Mouse (Mus musculus) heart, adult 2 months (tissue): ENCODE results near the gene Zfp423. TPM values are rescaled to one million over a fixed set of nuclear protein-coding genes. Genes with fewer than 3 reads are reported as not detected.

ENCODE experiments used
- DNase-seq, 2 experiments: peaks; one replicate each; pipeline ENCODE4 v3.0.0; 2021
- H3K27ac ChIP-seq: fragments of 200-600 bp; 2 replicates; pipeline ENCODE4 v1.8.1; 2022
- H3K27me3 ChIP-seq: fragments of 200-500 bp; 2 replicates; pipeline ENCODE4 v1.6.1; 2012; ENCODE audit warnings: mild to moderate bottlenecking, low read length, inconsistent platforms, mixed read lengths; ENCODE audit not compliant: control insufficient read depth, insufficient read depth
- H3K36me3 ChIP-seq: fragments of 200-500 bp; 2 replicates; pipeline ENCODE4 v1.6.1; 2012; ENCODE audit warnings: low read length, inconsistent platforms; ENCODE audit not compliant: control insufficient read depth, insufficient read depth
- H3K4me1 ChIP-seq: fragments of 200-500 bp; 2 replicates; pipeline ENCODE4 v1.6.1; 2011; ENCODE audit warnings: low read length; ENCODE audit not compliant: control insufficient read depth, insufficient read depth
- H3K4me3 ChIP-seq: fragments of 200-600 bp; 2 replicates; pipeline ENCODE4 v1.8.1; 2022
- H3K79me2 ChIP-seq: fragments of 200-500 bp; replicated peaks from 2 replicates; pipeline ENCODE4 v1.6.1; 2012; ENCODE audit warnings: mild to moderate bottlenecking, inconsistent platforms, low read length, moderate library complexity, mixed read lengths; ENCODE audit not compliant: control insufficient read depth, insufficient read depth
- H3K9ac ChIP-seq: fragments of 200-500 bp; 2 replicates; pipeline ENCODE4 v1.6.1; 2012; ENCODE audit warnings: low read depth, mild to moderate bottlenecking, control low read depth, inconsistent platforms, low read length, mixed read lengths
- CTCF ChIP-seq: fragments of 200-600 bp; IDR thresholded peaks from 2 replicates; pipeline ENCODE4 v1.8.1; 2022; ENCODE audit warnings: antibody characterized with exemption, mild to moderate bottlenecking, moderate library complexity
- EP300 ChIP-seq: fragments of 200-500 bp; IDR thresholded peaks from 2 replicates; pipeline ENCODE4 v1.6.1; 2011; ENCODE audit warnings: low read depth, low read length, control low read depth; ENCODE audit not compliant: insufficient read depth
- POLR2A ChIP-seq: fragments of 200-500 bp; IDR thresholded peaks from 2 replicates; pipeline ENCODE4 v1.6.1; 2011; ENCODE audit warnings: mild to moderate bottlenecking, low read depth, low read length, control low read depth; ENCODE audit not compliant: insufficient read depth
- WGBS: fragments of 180-500 bp; shearing (Covaris S2); methylation state at CpG from one replicate; pipeline ENCODE4 v1.1.7; 2018; 5-methylcytosine and 5-hydroxymethylcytosine counted together
- intact Hi-C: fragments of 180-260 bp; cut with DNase I; formaldehyde crosslinking; loops from one replicate; pipeline ENCODE4 v1.15.1; 2025
- polyA plus RNA-seq: library from polyadenylated mRNA; depleted of rRNA; stranded (reverse); fragments of >200 nt; gene quantifications from 2 replicates; pipeline ENCODE4 v1.2.3, GENCODE M21; 2012
- total RNA-seq, 2 experiments: library from RNA; stranded (reverse); gene quantifications; 2 replicates each; pipeline ENCODE4 v1.2.3; 2021

The Zfp423 gene
- total and polyA plus RNA-seq, 3 experiments, result 4.3 to 5.3 (median 4.8) TPM

DNA sequence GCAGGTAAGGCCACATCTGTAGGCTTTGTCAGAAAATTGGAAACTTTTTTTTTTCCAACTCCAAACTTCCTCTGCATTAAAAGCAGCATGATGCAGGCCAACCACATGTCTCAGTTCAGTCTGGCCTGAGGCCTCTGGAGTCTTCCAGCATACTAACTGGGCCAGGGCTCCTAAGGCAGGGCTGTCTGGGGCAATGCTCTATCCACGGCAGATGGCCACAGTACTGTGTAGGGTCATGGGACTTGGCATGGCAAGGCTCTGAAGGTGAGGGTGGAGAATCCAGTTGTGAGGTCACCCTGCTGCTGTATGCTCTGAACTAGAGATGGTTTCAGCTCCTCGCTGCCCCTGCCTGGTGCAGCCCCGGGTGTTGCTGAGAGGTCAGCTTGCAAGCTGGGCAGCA lies 289.2 kb downstream of the Zfp423 start:
- 75% methylated on average over 3 of the region's 3 CpGs for WGBS
- no peaks in the 10 kb centered on the region for H3K4me1 ChIP-seq
- no peak for TF ChIP-seq EP300
- TF ChIP-seq CTCF, result no peak

DNA sequence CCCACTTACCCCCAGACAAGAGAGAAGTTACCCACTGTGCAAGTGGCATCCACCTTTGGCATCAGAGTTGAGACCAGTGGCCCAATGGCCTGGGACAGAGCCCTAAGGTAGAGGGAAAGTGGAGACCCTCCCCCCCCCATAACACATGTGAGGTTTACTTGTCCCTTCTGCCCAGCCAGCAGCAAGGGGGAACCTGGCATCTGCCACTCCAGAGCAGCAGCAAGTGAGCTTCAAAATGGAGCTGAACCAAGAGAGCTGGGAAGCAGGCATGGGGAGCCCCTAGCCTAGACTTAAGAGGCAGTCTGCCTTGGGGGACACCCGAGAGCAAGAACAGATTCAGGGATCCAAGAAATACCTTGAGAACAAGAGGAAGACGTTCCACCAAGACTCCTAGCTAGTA lies 290.7 kb downstream of the Zfp423 start:
- Histone ChIP-seq H3K9ac (no peak overlapping the region), H3K4me3 (no peak overlapping the region), H3K36me3 (no peaks in the 10 kb centered on the region), H3K4me1 (no peaks in the 10 kb centered on the region), H3K27me3 (no peaks in the 10 kb centered on the region), H3K27ac (no peak overlapping the region), H3K79me2 (no peaks in the 10 kb centered on the region)
- intact Hi-C loops, result loop anchor here (5.0 kb wide), 1 partner anchor 76 kb away; no protein-coding TSS in a partner anchor
- TF ChIP-seq EP300 (no peak), POLR2A (no peak), CTCF (no peak)
- no peak for DNase-seq
- 84% methylated on average over 2 of the region's 2 CpGs for WGBS

More for the DNA sequence above, 289.2 kb downstream of the Zfp423 start:
- no peak for DNase-seq
- H3K27me3 ChIP-seq, result no peaks in the 10 kb centered on the region
- H3K36me3 ChIP-seq, result no peaks in the 10 kb centered on the region
- no peak overlapping the region for H3K27ac ChIP-seq
- intact Hi-C loops, result no loop called here
- H3K9ac ChIP-seq, result no peak overlapping the region
- no peaks in the 10 kb centered on the region for H3K79me2 ChIP-seq
- H3K4me3 ChIP-seq, result no peak overlapping the region

DNA sequence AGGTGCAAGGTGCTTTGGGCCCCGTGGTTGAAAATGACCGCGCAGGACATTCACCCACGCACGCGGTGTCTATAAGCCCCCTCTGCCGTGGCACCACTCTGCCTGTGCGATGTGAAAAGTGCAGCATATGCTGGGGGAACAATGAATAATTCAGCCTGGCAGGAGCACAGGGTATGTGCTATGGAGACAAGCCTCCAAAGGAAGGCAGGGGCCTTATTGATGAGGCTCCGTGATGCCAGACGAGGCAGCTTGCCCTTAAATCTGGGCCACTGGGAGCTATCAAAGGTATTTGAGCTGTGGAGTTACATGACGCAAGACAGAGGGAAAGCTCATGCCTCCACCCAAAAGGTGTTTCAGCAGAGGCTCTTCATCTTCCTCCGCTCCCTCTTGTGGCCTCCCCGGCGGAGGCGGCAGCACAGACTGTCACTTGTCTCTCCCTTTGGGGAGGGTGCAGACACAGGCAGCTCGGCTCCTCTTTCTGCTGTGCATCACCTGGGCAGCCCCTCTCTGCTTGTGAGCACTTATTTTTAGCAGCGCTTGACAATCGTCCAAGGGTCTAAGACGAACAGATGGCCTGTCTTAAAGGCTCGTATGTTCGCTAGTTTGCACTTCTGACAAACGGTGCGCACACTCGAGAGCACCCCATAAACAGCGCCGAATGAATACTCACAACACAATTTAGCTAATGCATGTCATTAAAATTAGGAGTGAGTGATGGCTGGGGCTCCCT lies 291.3 kb downstream of the Zfp423 start:
- TF ChIP-seq POLR2A (no peak), CTCF (no peak), EP300 (no peak)
- peaks cover under 1% of the 10 kb centered on the region; the same call in 1 of the 2 replicates for H3K27me3 ChIP-seq
- no peaks in the 10 kb centered on the region for H3K79me2 ChIP-seq
- H3K36me3 ChIP-seq, result no peaks in the 10 kb centered on the region
- no peak for DNase-seq
- no peak overlapping the region for H3K9ac ChIP-seq
- intact Hi-C loops, result loop anchor here (5.0 kb wide), 1 partner anchor 76 kb away; no protein-coding TSS in a partner anchor
- no peak overlapping the region for H3K27ac ChIP-seq
- WGBS, result 82% methylated on average over 26 of the region's 26 CpGs
- H3K4me1 ChIP-seq, result no peaks in the 10 kb centered on the region
- H3K4me3 ChIP-seq, result no peak overlapping the region

DNA sequence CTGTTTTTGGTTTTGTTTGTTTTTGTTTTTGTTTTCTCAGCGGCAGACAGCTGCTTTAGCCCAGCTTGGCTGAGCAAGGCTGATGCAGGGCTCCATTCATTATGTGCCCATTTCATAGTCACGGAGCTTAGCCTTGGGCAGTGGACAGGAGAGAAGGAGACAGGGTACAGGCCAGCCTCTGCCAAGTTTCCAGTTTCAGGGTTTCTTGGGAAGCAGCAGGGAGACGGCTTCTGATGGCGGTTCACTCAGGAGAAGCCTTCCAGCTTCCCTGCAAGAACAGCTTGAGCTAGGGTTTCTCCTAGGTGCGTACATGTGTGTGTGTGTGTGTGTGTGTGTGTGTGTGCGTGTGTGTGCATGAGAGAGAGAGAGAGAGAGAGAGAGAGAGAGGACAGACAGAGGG lies 292.1 kb downstream of the Zfp423 start:
- intact Hi-C loops, result loop anchor here (5.0 kb wide), 1 partner anchor 75 kb away; no protein-coding TSS in a partner anchor

DNA sequence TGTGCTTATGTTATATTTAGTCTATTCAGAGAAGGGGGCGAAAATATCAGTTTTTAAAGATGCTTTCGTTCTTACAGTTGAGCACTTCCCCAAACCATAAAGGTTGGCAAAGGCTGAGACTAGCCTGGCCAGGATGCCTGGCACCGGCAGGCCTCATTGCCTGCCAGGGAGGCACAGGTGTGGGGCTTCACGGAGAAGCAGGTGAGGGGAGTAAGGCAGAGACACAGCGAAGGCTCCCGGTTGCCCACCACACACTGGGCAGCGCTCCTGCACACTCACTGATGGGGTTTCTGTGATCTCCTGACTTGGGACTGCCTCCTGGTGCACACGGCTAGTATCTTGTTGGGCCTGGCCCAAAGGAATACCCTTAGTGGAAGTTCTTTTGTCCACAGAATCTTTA lies 294.1 kb downstream of the Zfp423 start:
- no peaks in the 10 kb centered on the region for H3K4me1 ChIP-seq
- no peak overlapping the region for H3K9ac ChIP-seq
- peaks cover 2% of the 10 kb centered on the region; the same call in 1 of the 2 replicates for H3K27me3 ChIP-seq
- H3K79me2 ChIP-seq, result no peaks in the 10 kb centered on the region
- intact Hi-C loops, result loop anchor here (5.0 kb wide), 1 partner anchor 73 kb away; no protein-coding TSS in a partner anchor
- 87% methylated on average over 8 of the region's 8 CpGs for WGBS
- H3K36me3 ChIP-seq, result no peaks in the 10 kb centered on the region
- H3K4me3 ChIP-seq, result no peak overlapping the region
- no peak for DNase-seq
- TF ChIP-seq EP300 (no peak), POLR2A (no peak), CTCF (no peak)
- no peak overlapping the region for H3K27ac ChIP-seq

More for the DNA sequence above, 292.1 kb downstream of the Zfp423 start:
- H3K4me3 ChIP-seq, result no peak overlapping the region
- 84% methylated on average over 6 of the region's 6 CpGs for WGBS
- no peak overlapping the region for H3K9ac ChIP-seq
- TF ChIP-seq POLR2A, result no peak
- no peak for TF ChIP-seq EP300
- no peak for TF ChIP-seq CTCF
- H3K36me3 ChIP-seq, result no peaks in the 10 kb centered on the region
- no peak for DNase-seq
- no peak overlapping the region for H3K27ac ChIP-seq
- H3K79me2 ChIP-seq, result no peaks in the 10 kb centered on the region
- H3K27me3 ChIP-seq, result peaks cover 2% of the 10 kb centered on the region; the same call in 1 of the 2 replicates
- no peaks in the 10 kb centered on the region for H3K4me1 ChIP-seq

DNA sequence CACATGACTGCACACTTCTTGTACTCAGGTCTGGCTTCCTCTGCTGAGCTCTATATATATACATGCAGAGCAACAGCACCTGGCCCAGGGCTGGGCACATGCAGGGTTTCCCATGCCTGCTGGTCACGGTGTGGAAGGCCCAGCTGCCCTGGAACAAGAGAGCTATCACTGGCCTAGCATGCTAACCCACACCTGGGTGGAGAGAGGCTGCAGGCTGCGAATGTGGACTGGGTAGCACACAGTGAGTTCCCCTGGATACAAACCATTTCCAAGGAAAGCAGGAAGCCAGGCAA lies 295.2 kb downstream of the Zfp423 start:
- TF ChIP-seq POLR2A, result no peak
- TF ChIP-seq EP300, result no peak
- TF ChIP-seq CTCF, result no peak
- peaks cover 7% of the 10 kb centered on the region; the same call in 1 of the 2 replicates for H3K27me3 ChIP-seq

More for the DNA sequence above, 295.2 kb downstream of the Zfp423 start:
- Histone ChIP-seq H3K27ac (no peak overlapping the region), H3K9ac (no peak overlapping the region), H3K36me3 (no peaks in the 10 kb centered on the region), H3K79me2 (no peaks in the 10 kb centered on the region), H3K4me1 (no peaks in the 10 kb centered on the region), H3K4me3 (no peak overlapping the region)
- intact Hi-C loops, result loop anchor here (5.0 kb wide), 1 partner anchor 293 kb away; the partner anchor contains the start of gene Zfp423
- no peak for DNase-seq
- WGBS, result 89% methylated on average over 2 of the region's 2 CpGs
